Mouse (Mus musculus): ENCODE measurements around the gene Kcnj14. TPM values are rescaled to one million over a fixed set of nuclear protein-coding genes. Genes with fewer than 3 reads are reported as not detected.

Gene Kcnj14
- polyA plus RNA-seq, 1 experiment: 0.04 TPM

- Histone ChIP-seq H3K4me3 (replicated peaks) (peak overlapping the region; percentile 44), H3K36me3 (ENCODE audit: control insufficient read depth) (no peaks in the 10 kb centered on the region), H3K9me3 (ENCODE audit: control insufficient read depth, low read length) (no peaks in the 10 kb centered on the region), H3K4me1 (ENCODE audit: control insufficient read depth) (peaks cover 55% of the 10 kb centered on the region), H3K27me3 (ENCODE audit: control insufficient read depth) (peaks cover 44% of the 10 kb centered on the region)
- TF ChIP-seq TAL1 (IDR thresholded peaks at IDR 0.05; ENCODE audit: low read length) (no peak), GATA1 (IDR thresholded peaks at IDR 0.05; ENCODE audit: low read length) (no peak)
Measured at GRCm38 (mm10) chr7:45800546-45801204, 23.9 kb downstream of the Kcnj14 start.

- TF ChIP-seq GATA1 (IDR thresholded peaks at IDR 0.05; ENCODE audit: low read length) (no peak), TAL1 (IDR thresholded peaks at IDR 0.05; ENCODE audit: low read length) (no peak)
- no peaks in the 10 kb centered on the region for H3K36me3 ChIP-seq (ENCODE audit: control insufficient read depth)
- H3K4me1 ChIP-seq (ENCODE audit: control insufficient read depth): peaks cover 58% of the 10 kb centered on the region
- H3K4me3 ChIP-seq (replicated peaks): no peak overlapping the region
- H3K9me3 ChIP-seq (ENCODE audit: control insufficient read depth, low read length): no peaks in the 10 kb centered on the region
- H3K27me3 ChIP-seq (ENCODE audit: control insufficient read depth): peaks cover 44% of the 10 kb centered on the region
Measured at GRCm38 (mm10) chr7:45800001-45800400, 24.6 kb downstream of the Kcnj14 start.

- peak overlapping the region; percentile 20 for H3K4me3 ChIP-seq (replicated peaks)
- peaks cover 50% of the 10 kb centered on the region for H3K27me3 ChIP-seq (ENCODE audit: control insufficient read depth)
- no peaks in the 10 kb centered on the region for H3K9me3 ChIP-seq (ENCODE audit: control insufficient read depth, low read length)
- no peaks in the 10 kb centered on the region for H3K36me3 ChIP-seq (ENCODE audit: control insufficient read depth)
- TF ChIP-seq GATA1 (IDR thresholded peaks at IDR 0.05; ENCODE audit: low read length): no peak
- TF ChIP-seq TAL1 (IDR thresholded peaks at IDR 0.05; ENCODE audit: low read length): no peak
- peaks cover 58% of the 10 kb centered on the region for H3K4me1 ChIP-seq (ENCODE audit: control insufficient read depth)
Measured at GRCm38 (mm10) chr7:45798931-45799330, 25.7 kb downstream of the Kcnj14 start.

GRCm38 (mm10) chr7:45798511-45798836, 26.1 kb downstream of the Kcnj14 start:
- Histone ChIP-seq H3K4me3 (replicated peaks) (peak overlapping the region; percentile 68), H3K4me1 (ENCODE audit: control insufficient read depth) (peaks cover 58% of the 10 kb centered on the region), H3K36me3 (ENCODE audit: control insufficient read depth) (no peaks in the 10 kb centered on the region), H3K9me3 (ENCODE audit: control insufficient read depth, low read length) (no peaks in the 10 kb centered on the region), H3K27me3 (ENCODE audit: control insufficient read depth) (peaks cover 55% of the 10 kb centered on the region)
- TF ChIP-seq TAL1 (IDR thresholded peaks at IDR 0.05; ENCODE audit: low read length) (no peak), GATA1 (IDR thresholded peaks at IDR 0.05; ENCODE audit: low read length) (no peak)

DNA sequence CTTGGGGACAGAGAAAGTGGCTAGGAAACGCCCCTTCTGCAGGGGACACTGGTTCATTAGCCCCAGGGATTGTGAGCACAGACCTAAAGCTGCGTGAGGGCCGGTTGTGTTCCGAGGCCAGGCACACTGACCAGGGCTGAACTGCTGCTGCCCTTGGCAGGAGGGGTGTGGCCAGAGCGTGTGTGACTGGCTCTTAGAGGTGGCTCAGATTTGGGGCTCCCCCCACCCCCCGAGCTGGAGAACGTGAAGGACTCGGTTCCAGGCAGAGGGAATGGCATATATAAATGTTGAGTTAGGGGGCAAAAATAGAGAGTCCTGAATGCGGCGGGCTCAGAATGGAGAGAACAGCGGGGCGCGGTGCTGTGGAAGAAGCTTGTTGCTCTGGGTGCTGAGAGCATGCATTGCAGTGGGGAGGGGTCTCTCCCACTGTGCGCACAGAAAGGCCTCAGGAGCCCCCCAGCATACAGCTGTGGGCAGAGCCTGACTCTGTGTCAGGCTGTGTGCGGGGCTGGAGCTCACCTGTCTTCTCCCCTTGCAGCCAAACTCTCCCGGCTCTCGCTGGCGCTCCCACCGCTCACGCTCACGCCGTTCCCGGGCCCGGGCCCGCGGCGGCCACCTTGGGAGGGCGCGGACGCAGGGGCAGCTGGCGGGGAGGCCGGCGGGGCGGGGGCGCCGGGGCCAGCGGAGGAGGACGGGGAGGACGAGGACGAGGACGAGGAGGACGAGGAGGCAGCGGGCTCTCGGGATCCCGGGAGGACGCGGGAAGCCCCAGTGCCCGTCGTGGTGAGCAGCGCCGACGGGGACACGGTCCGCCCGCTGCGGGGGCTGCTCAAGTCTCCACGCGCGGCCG, 26.7 kb downstream of the Kcnj14 start:
- Histone ChIP-seq H3K4me3 (replicated peaks) (peak overlapping the region; percentile 68), H3K27me3 (ENCODE audit: control insufficient read depth) (peaks cover 59% of the 10 kb centered on the region), H3K9me3 (ENCODE audit: control insufficient read depth, low read length) (no peaks in the 10 kb centered on the region), H3K36me3 (ENCODE audit: control insufficient read depth) (no peaks in the 10 kb centered on the region), H3K4me1 (ENCODE audit: control insufficient read depth) (peaks cover 58% of the 10 kb centered on the region)
- TF ChIP-seq GATA1 (IDR thresholded peaks at IDR 0.05; ENCODE audit: low read length) (no peak), TAL1 (IDR thresholded peaks at IDR 0.05; ENCODE audit: low read length) (no peak)

DNA sequence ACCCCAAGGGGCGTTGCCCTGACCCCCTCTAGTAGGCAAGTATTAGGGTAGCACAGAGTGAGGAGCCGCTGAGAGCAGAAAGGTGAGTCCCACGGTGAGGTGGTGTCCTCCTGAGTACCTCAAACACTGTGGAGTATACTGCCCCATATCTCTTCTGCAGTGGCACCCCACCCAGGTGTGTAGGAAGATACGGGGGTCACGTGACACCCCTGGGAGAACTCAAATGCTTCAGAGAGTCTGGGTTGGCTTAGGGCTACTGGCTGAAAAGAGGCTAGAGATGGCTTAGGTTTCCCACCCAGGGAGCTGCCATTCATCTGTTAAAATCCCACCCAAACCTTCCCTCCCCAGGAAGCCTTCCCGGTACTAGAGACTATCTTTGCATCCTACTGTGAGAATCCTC, 27.6 kb downstream of the Kcnj14 start:
- Histone ChIP-seq H3K27me3 (ENCODE audit: control insufficient read depth) (peaks cover 67% of the 10 kb centered on the region), H3K9me3 (ENCODE audit: control insufficient read depth, low read length) (no peaks in the 10 kb centered on the region), H3K4me3 (replicated peaks) (peak overlapping the region; percentile 68), H3K36me3 (ENCODE audit: control insufficient read depth) (no peaks in the 10 kb centered on the region), H3K4me1 (ENCODE audit: control insufficient read depth) (peaks cover 60% of the 10 kb centered on the region)
- peak; percentile 81 for TF ChIP-seq GATA1 (IDR thresholded peaks at IDR 0.05; ENCODE audit: low read length)
- peak; percentile 72 for TF ChIP-seq TAL1 (IDR thresholded peaks at IDR 0.05; ENCODE audit: low read length)

DNA sequence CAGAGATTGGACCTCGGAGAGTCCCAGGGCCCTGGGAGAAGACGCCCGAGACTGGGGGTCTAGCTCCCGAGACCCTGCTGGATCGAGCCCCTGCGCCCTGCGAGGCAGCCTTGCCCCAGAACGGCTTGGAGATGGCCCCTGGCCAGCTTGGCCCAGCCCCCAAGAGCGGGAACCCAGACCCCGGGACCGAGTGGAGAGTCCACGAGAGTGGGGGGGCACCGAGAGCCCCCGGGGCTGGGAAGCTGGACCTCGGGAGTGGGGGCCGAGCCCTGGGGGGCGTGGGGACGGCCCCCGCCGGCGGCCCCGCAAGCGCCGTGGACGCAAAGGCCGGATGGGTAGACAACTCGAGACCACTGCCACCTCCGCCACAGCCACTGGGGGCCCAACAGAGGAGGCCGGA, 29.6 kb downstream of the Kcnj14 start:
- peaks cover 44% of the 10 kb centered on the region for H3K4me1 ChIP-seq (ENCODE audit: control insufficient read depth)
- H3K27me3 ChIP-seq (ENCODE audit: control insufficient read depth): peaks cover 73% of the 10 kb centered on the region
- H3K4me3 ChIP-seq (replicated peaks): no peak overlapping the region
- H3K9me3 ChIP-seq (ENCODE audit: control insufficient read depth, low read length): no peaks in the 10 kb centered on the region
- TF ChIP-seq GATA1 (IDR thresholded peaks at IDR 0.05; ENCODE audit: low read length) (no peak), TAL1 (IDR thresholded peaks at IDR 0.05; ENCODE audit: low read length) (no peak)
- H3K36me3 ChIP-seq (ENCODE audit: control insufficient read depth): no peaks in the 10 kb centered on the region

GRCm38 (mm10) chr7:45793969-45794585, 30.5 kb downstream of the Kcnj14 start:
- Histone ChIP-seq H3K4me3 (replicated peaks) (no peak overlapping the region), H3K9me3 (ENCODE audit: control insufficient read depth, low read length) (no peaks in the 10 kb centered on the region), H3K27me3 (ENCODE audit: control insufficient read depth) (peaks cover 68% of the 10 kb centered on the region), H3K36me3 (ENCODE audit: control insufficient read depth) (no peaks in the 10 kb centered on the region), H3K4me1 (ENCODE audit: control insufficient read depth) (peaks cover 39% of the 10 kb centered on the region)
- TF ChIP-seq TAL1 (IDR thresholded peaks at IDR 0.05; ENCODE audit: low read length): no peak
- no peak for TF ChIP-seq GATA1 (IDR thresholded peaks at IDR 0.05; ENCODE audit: low read length)

DNA sequence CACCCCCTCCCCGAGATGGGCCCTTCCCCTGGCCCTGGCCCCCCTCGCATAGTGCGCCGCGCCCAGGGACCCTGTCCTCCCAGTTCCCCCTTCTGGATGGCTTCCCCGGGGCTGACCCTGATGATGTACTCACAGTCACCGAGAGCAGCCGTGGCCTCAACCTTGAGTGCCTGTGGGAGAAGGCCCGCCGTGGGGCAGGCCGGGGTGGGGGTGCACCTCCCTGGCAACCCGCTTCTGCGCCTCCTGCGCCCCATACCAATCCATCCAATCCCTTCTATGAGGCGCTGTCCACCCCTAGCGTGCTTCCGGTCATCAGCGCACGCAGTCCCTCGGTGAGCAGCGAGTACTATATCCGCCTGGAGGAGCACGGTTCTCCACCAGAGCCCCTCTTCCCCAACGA, 31.3 kb downstream of the Kcnj14 start:
- no peaks in the 10 kb centered on the region for H3K36me3 ChIP-seq (ENCODE audit: control insufficient read depth)
- H3K9me3 ChIP-seq (ENCODE audit: control insufficient read depth, low read length): no peaks in the 10 kb centered on the region
- H3K4me3 ChIP-seq (replicated peaks): no peak overlapping the region
- H3K4me1 ChIP-seq (ENCODE audit: control insufficient read depth): peaks cover 30% of the 10 kb centered on the region
- H3K27me3 ChIP-seq (ENCODE audit: control insufficient read depth): peaks cover 63% of the 10 kb centered on the region
- TF ChIP-seq TAL1 (IDR thresholded peaks at IDR 0.05; ENCODE audit: low read length): no peak
- no peak for TF ChIP-seq GATA1 (IDR thresholded peaks at IDR 0.05; ENCODE audit: low read length)

Measured in erythroblast, embryonic 14.5 days (primary cell).